Mouse (Mus musculus) hindbrain, postnatal 0 days (tissue): ENCODE results near the gene Smyd3. TPM values are rescaled to one million over a fixed set of nuclear protein-coding genes. Genes with fewer than 3 reads are reported as not detected.

Experiments used
- ATAC-seq: fragments of 200-750 bp; cut with Nextera tagmentation; 2 replicates; pipeline ENCODE4 v1.8.0; 2017; ENCODE audit warnings: mild to moderate bottlenecking, moderate TSS enrichment, moderate library complexity
- DNase-seq: peaks from one replicate; pipeline ENCODE4 v3.0.0-alpha.2; 2015; ENCODE audit warnings: low spot score
- H3K27ac ChIP-seq: fragments of 300-500 bp; sonication (generic); 2 replicates; pipeline ENCODE4 v1.5.1; 2014; ENCODE audit warnings: mild to moderate bottlenecking
- H3K27me3 ChIP-seq: fragments of 300-500 bp; sonication (generic); 2 replicates; pipeline ENCODE4 v1.6.1; 2014; ENCODE audit warnings: low read length, mixed read lengths; ENCODE audit not compliant: insufficient read depth
- H3K36me3 ChIP-seq: fragments of 300-500 bp; sonication (generic); 2 replicates; pipeline ENCODE4 v1.6.1; 2014; ENCODE audit warnings: low read length, mixed read lengths; ENCODE audit not compliant: insufficient read depth
- H3K4me1 ChIP-seq: fragments of 300-500 bp; sonication (generic); 2 replicates; pipeline ENCODE4 v1.6.1; 2014; ENCODE audit warnings: antibody characterized with exemption, low read length, mixed read lengths; ENCODE audit not compliant: insufficient read depth
- H3K4me2 ChIP-seq: fragments of 300-500 bp; sonication (generic); 2 replicates; pipeline ENCODE4 v1.6.1; 2014; ENCODE audit warnings: low read depth, mild to moderate bottlenecking, low read length, moderate library complexity, mixed read lengths
- H3K4me3 ChIP-seq: fragments of 300-500 bp; sonication (generic); 2 replicates; pipeline ENCODE4 v1.5.1; 2014; ENCODE audit warnings: low read length
- H3K9ac ChIP-seq: fragments of 300-500 bp; sonication (generic); replicated peaks from 2 replicates; pipeline ENCODE4 v1.6.1; 2014; ENCODE audit warnings: mild to moderate bottlenecking, low read length, moderate library complexity, mixed read lengths
- H3K9me3 ChIP-seq: fragments of 300-500 bp; sonication (generic); 2 replicates; pipeline ENCODE4 v1.6.1; 2016; ENCODE audit warnings: low read length, mixed read lengths
- CTCF ChIP-seq: IDR thresholded peaks from 2 replicates; pipeline ENCODE4 v1.5.1; 2016; ENCODE audit warnings: antibody characterized with exemption, control low read depth, low read depth
- WGBS: fragments of 180-500 bp; shearing (Covaris S2); extraction: QIAGEN DNeasy Blood & Tissue Kit; methylation state at CpG from one replicate; pipeline ENCODE4 v1.1.7; 2014; 5-methylcytosine and 5-hydroxymethylcytosine counted together
- polyA plus RNA-seq: library from polyadenylated mRNA; unstranded; fragments of >200 nt; fragmentation: Nextera tagmentation; extraction: Ambion mirVana; gene quantifications from 2 replicates; pipeline ENCODE4 v1.2.1, GENCODE M21; 2015
- total RNA-seq: library from RNA; depleted of rRNA; stranded (reverse); fragments of >200 nt; gene quantifications from 2 replicates; pipeline ENCODE4 v1.2.3, GENCODE M21; 2014

Gene Smyd3
- total and polyA plus RNA-seq, 2 experiments from 2014 or later = 15.4 to 26.1 TPM

- H3K4me1 ChIP-seq = no peaks in the 10 kb centered on the region
- no peak for ATAC-seq
Observed at GRCm38 (mm10) chr1:179279116-179279515, 238.7 kb downstream of the Smyd3 start.

GRCm38 (mm10) chr1:179277346-179277745 lies 240.5 kb downstream of the Smyd3 start:
- no peak for ATAC-seq
- DNase-seq = no peak
- no peaks in the 10 kb centered on the region for H3K27me3 ChIP-seq
- H3K9ac ChIP-seq = no peak overlapping the region
- TF ChIP-seq CTCF = no peak
- 90% methylated on average over 9 of the region's 9 CpGs for whole genome bisulfite sequencing
- H3K4me3 ChIP-seq = no peak overlapping the region
- no peaks in the 10 kb centered on the region for H3K9me3 ChIP-seq
- H3K36me3 ChIP-seq = no peaks in the 10 kb centered on the region
- H3K4me1 ChIP-seq = no peaks in the 10 kb centered on the region
- H3K4me2 ChIP-seq = no peak overlapping the region
- no peak overlapping the region for H3K27ac ChIP-seq

More at GRCm38 (mm10) chr1:179279116-179279515, 238.7 kb downstream of the Smyd3 start:
- H3K27me3 ChIP-seq = no peaks in the 10 kb centered on the region
- 98% methylated on average over 4 of the region's 4 CpGs for WGBS
- H3K36me3 ChIP-seq = no peaks in the 10 kb centered on the region
- no peak for TF ChIP-seq CTCF
- H3K9ac ChIP-seq = no peak overlapping the region
- H3K4me2 ChIP-seq = no peak overlapping the region
- H3K9me3 ChIP-seq = no peaks in the 10 kb centered on the region
- no peak overlapping the region for H3K27ac ChIP-seq
- H3K4me3 ChIP-seq = no peak overlapping the region
- DNase-seq = no peak

GRCm38 (mm10) chr1:179276866-179277265 lies 241.0 kb downstream of the Smyd3 start:
- DNase-seq (no peak), ATAC-seq (no peak)
- no peak overlapping the region for H3K4me2 ChIP-seq
- no peak overlapping the region for H3K4me3 ChIP-seq
- 94% methylated on average over 1 of the region's 1 CpGs for whole genome bisulfite sequencing
- no peaks in the 10 kb centered on the region for H3K27me3 ChIP-seq
- H3K36me3 ChIP-seq = no peaks in the 10 kb centered on the region
- H3K27ac ChIP-seq = no peak overlapping the region
- no peak for TF ChIP-seq CTCF
- H3K4me1 ChIP-seq = no peaks in the 10 kb centered on the region
- no peak overlapping the region for H3K9ac ChIP-seq
- H3K9me3 ChIP-seq = no peaks in the 10 kb centered on the region

- Histone ChIP-seq H3K27ac (no peak overlapping the region), H3K4me1 (no peaks in the 10 kb centered on the region), H3K4me2 (no peak overlapping the region), H3K4me3 (no peak overlapping the region), H3K27me3 (no peaks in the 10 kb centered on the region), H3K9me3 (no peaks in the 10 kb centered on the region), H3K9ac (no peak overlapping the region), H3K36me3 (no peaks in the 10 kb centered on the region)
- no peak for DNase-seq
- WGBS = 94% methylated on average over 4 of the region's 4 CpGs
- ATAC-seq = no peak
- TF ChIP-seq CTCF = no peak
Observed at GRCm38 (mm10) chr1:179272926-179273325, 244.9 kb downstream of the Smyd3 start.

- H3K4me1 ChIP-seq = no peaks in the 10 kb centered on the region
- DNase-seq = no peak
- H3K9ac ChIP-seq = no peak overlapping the region
- H3K36me3 ChIP-seq = no peaks in the 10 kb centered on the region
- no peaks in the 10 kb centered on the region for H3K27me3 ChIP-seq
- H3K4me2 ChIP-seq = no peak overlapping the region
- ATAC-seq = no peak
- no peak for TF ChIP-seq CTCF
- H3K27ac ChIP-seq = no peak overlapping the region
- no peaks in the 10 kb centered on the region for H3K9me3 ChIP-seq
- no peak overlapping the region for H3K4me3 ChIP-seq
Observed at GRCm38 (mm10) chr1:179272351-179272750, 245.5 kb downstream of the Smyd3 start.

GRCm38 (mm10) chr1:179266936-179267335 lies 250.9 kb downstream of the Smyd3 start:
- H3K27me3 ChIP-seq = no peaks in the 10 kb centered on the region
- peaks cover under 1% of the 10 kb centered on the region; the same call in 1 of the 2 replicates for H3K4me1 ChIP-seq
- H3K4me3 ChIP-seq = no peak overlapping the region
- ATAC-seq (no peak), DNase-seq (no peak)
- H3K9me3 ChIP-seq = no peaks in the 10 kb centered on the region
- no peaks in the 10 kb centered on the region for H3K36me3 ChIP-seq
- H3K27ac ChIP-seq = no peak overlapping the region
- H3K9ac ChIP-seq = no peak overlapping the region
- WGBS = 60% methylated on average over 3 of the region's 3 CpGs
- no peak for TF ChIP-seq CTCF
- no peak overlapping the region for H3K4me2 ChIP-seq

GRCm38 (mm10) chr1:179261496-179261966 lies 256.3 kb downstream of the Smyd3 start:
- Histone ChIP-seq H3K27me3 (no peaks in the 10 kb centered on the region), H3K9ac (no peak overlapping the region), H3K4me2 (no peak overlapping the region), H3K4me3 (no peak overlapping the region), H3K4me1 (peaks cover 7% of the 10 kb centered on the region), H3K36me3 (no peaks in the 10 kb centered on the region), H3K9me3 (no peaks in the 10 kb centered on the region), H3K27ac (peak overlapping the region; percentile 62)
- 38% methylated on average over 11 of the region's 11 CpGs for WGBS
- ATAC-seq (peak; percentile 76), DNase-seq (peak; percentile 43)
- TF ChIP-seq CTCF = no peak; the same call in 1 of the 2 replicates
